Mouse (Mus musculus) bone marrow macrophage, adult 2 months (primary cell): Measurements from ENCODE around the gene Wbp11. TPM values are rescaled to one million over a fixed set of nuclear protein-coding genes. Genes with fewer than 3 reads are reported as not detected.

ENCODE experiments used
- H3K27ac ChIP-seq: 2 replicates; pipeline ENCODE4 v1.5.1; 2012; ENCODE audit warnings: low read depth, low read length; ENCODE audit not compliant: insufficient read depth
- H3K4me1 ChIP-seq: 2 replicates; pipeline ENCODE4 v1.6.1; 2012; ENCODE audit warnings: low read length; ENCODE audit not compliant: control insufficient read depth, insufficient read depth
- H3K4me3 ChIP-seq: 2 replicates; pipeline ENCODE4 v1.5.1; 2012; ENCODE audit warnings: mild to moderate bottlenecking, low read length, moderate library complexity; ENCODE audit not compliant: insufficient read depth
- CTCF ChIP-seq: IDR thresholded peaks from 2 replicates; pipeline ENCODE4 v1.5.1; 2012; ENCODE audit warnings: low read depth, mild to moderate bottlenecking, low read length, moderate library complexity
- POLR2A ChIP-seq: IDR thresholded peaks from 2 replicates; pipeline ENCODE4 v1.6.1; 2012; ENCODE audit warnings: mild to moderate bottlenecking, low read depth, low read length, borderline replicate concordance
- polyA plus RNA-seq: library from polyadenylated mRNA; stranded (reverse); fragments of >200 nt; gene quantifications from 2 replicates; pipeline ENCODE4 v1.2.4, GENCODE M21; 2012; ENCODE audit not compliant: missing spikeins, insufficient read depth, insufficient read length

Gene Wbp11
- polyA plus RNA-seq, 1 experiment, result 76.4 TPM

GRCm38 (mm10) chr6:136820381-136820780, 7.7 kb downstream of the Wbp11 start:
- TF ChIP-seq POLR2A, result no peak
- TF ChIP-seq CTCF, result no peak
- Histone ChIP-seq H3K27ac (no peak overlapping the region), H3K4me1 (peaks cover 7% of the 10 kb centered on the region), H3K4me3 (no peak overlapping the region)

GRCm38 (mm10) chr6:136817549-136817948, 10.5 kb downstream of the Wbp11 start:
- TF ChIP-seq POLR2A, result no peak
- TF ChIP-seq CTCF, result no peak
- Histone ChIP-seq H3K27ac (no peak overlapping the region), H3K4me3 (no peak overlapping the region), H3K4me1 (peaks cover 8% of the 10 kb centered on the region)

GRCm38 (mm10) chr6:136816826-136817225, 11.2 kb downstream of the Wbp11 start:
- Histone ChIP-seq H3K27ac (no peak overlapping the region), H3K4me1 (peaks cover 8% of the 10 kb centered on the region), H3K4me3 (no peak overlapping the region)
- TF ChIP-seq POLR2A (no peak), CTCF (no peak)

- H3K4me1 ChIP-seq, result peaks cover 12% of the 10 kb centered on the region
- no peak overlapping the region for H3K4me3 ChIP-seq
- H3K27ac ChIP-seq, result no peak overlapping the region
- TF ChIP-seq CTCF, result no peak
- no peak for TF ChIP-seq POLR2A
Observed at GRCm38 (mm10) chr6:136815381-136815780, 12.7 kb downstream of the Wbp11 start.

GRCm38 (mm10) chr6:136813117-136813516, 14.9 kb downstream of the Wbp11 start:
- Histone ChIP-seq H3K4me3 (no peak overlapping the region), H3K27ac (no peak overlapping the region), H3K4me1 (peaks cover 18% of the 10 kb centered on the region)
- TF ChIP-seq CTCF (no peak), POLR2A (no peak)

- no peak overlapping the region for H3K27ac ChIP-seq
- H3K4me3 ChIP-seq, result no peak overlapping the region
- TF ChIP-seq CTCF, result no peak
- TF ChIP-seq POLR2A, result no peak
- H3K4me1 ChIP-seq, result peaks cover 25% of the 10 kb centered on the region
Observed at GRCm38 (mm10) chr6:136811196-136811595, 16.8 kb downstream of the Wbp11 start.

GRCm38 (mm10) chr6:136809673-136810072, 18.4 kb downstream of the Wbp11 start:
- Histone ChIP-seq H3K4me3 (peak overlapping the region; percentile 94), H3K4me1 (peaks cover 21% of the 10 kb centered on the region), H3K27ac (peak overlapping the region; percentile 85)
- TF ChIP-seq CTCF, result no peak
- no peak for TF ChIP-seq POLR2A

GRCm38 (mm10) chr6:136809077-136809476, 19.0 kb downstream of the Wbp11 start:
- H3K27ac ChIP-seq, result peak overlapping the region; percentile 93
- TF ChIP-seq POLR2A (no peak), CTCF (no peak)
- peak overlapping the region; percentile 94 for H3K4me3 ChIP-seq
- H3K4me1 ChIP-seq, result peaks cover 21% of the 10 kb centered on the region

GRCm38 (mm10) chr6:136808631-136809046, 19.4 kb downstream of the Wbp11 start:
- Histone ChIP-seq H3K27ac (peak overlapping the region; percentile 93), H3K4me1 (peaks cover 21% of the 10 kb centered on the region), H3K4me3 (peak overlapping the region; percentile 94)
- TF ChIP-seq POLR2A (no peak), CTCF (no peak)

GRCm38 (mm10) chr6:136808014-136808417, 20.0 kb downstream of the Wbp11 start, which contains the start of gene H2afj:
Gene H2afj (plus strand): TSS chr6:136808244.
- no peak for TF ChIP-seq POLR2A
- no peak for TF ChIP-seq CTCF
- H3K4me1 ChIP-seq, result peaks cover 24% of the 10 kb centered on the region
- H3K27ac ChIP-seq, result peak within 1 kb of the TSS; percentile 93
- H3K4me3 ChIP-seq, result peak within 1 kb of the TSS; percentile 94

- H3K4me1 ChIP-seq, result peaks cover 27% of the 10 kb centered on the region
- peak overlapping the region; percentile 53 for H3K4me3 ChIP-seq
- TF ChIP-seq POLR2A (no peak), CTCF (no peak)
Observed at GRCm38 (mm10) chr6:136807395-136808013, 20.5 kb downstream of the Wbp11 start.

More at GRCm38 (mm10) chr6:136807395-136808013, 20.5 kb downstream of the Wbp11 start:
- peak overlapping the region; percentile 53 for H3K27ac ChIP-seq
